Mouse (Mus musculus) small intestine, adult 2 months (tissue): ENCODE measurements around the gene Vrk1.

Source experiments
- CTCF ChIP-seq: fragments of 200-500 bp; IDR thresholded peaks from 2 replicates; pipeline ENCODE4 v1.5.1; 2012; ENCODE audit warnings: low read depth, mild to moderate bottlenecking, control low read depth, inconsistent platforms, low read length, moderate library complexity, mixed read lengths; ENCODE audit not compliant: insufficient replicate concordance, insufficient read length; ENCODE audit errors: extremely low read depth
- POLR2A ChIP-seq: fragments of 200-500 bp; IDR thresholded peaks from 2 replicates; pipeline ENCODE4 v1.6.1; 2012; ENCODE audit warnings: low read depth, mild to moderate bottlenecking, control low read depth, inconsistent platforms, low read length, moderate library complexity

GRCm38 (mm10) chr12:106009122-106009870 is 732 bp upstream of the Vrk1 start:
- no peak for TF ChIP-seq CTCF
- no peak for TF ChIP-seq POLR2A
